In genomic region chr19:51303708-51304107, GRCm38 (mm10) we compare ENCODE assay signal across 7 mouse cellular contexts.
"Had no signal": no experiment of that assay in that cellular context is flagged by ENCODE, and none has a peak within 500 bp of the region (broad histone marks: within the 10 kb centered on the region; RNA-seq: fewer than 3 reads in every experiment).

No protein-coding gene starts in this region.

- DNase-seq: kidney, adult 18-20 months; kidney, postnatal 10 days; kidney, postnatal 4 days; lung, adult 2 months; lung, postnatal 10 days; retina, postnatal 1 day; thymus, postnatal 36 days had no signal
